Mouse (Mus musculus) midbrain, embryonic 11.5 days (tissue): Measurements from ENCODE around the gene Paqr3. TPM values are rescaled to one million over a fixed set of nuclear protein-coding genes. Genes with fewer than 3 reads are reported as not detected.

ENCODE experiments used
- ATAC-seq: fragments of 200-750 bp; cut with Nextera tagmentation; 2 replicates; pipeline ENCODE4 v1.8.0; 2017; ENCODE audit warnings: moderate TSS enrichment, moderate library complexity; ENCODE audit not compliant: low FRiP score
- DNase-seq: peaks from one replicate; pipeline ENCODE4 v3.0.0; 2015; ENCODE audit warnings: low spot score; ENCODE audit errors: missing footprints
- H3K27ac ChIP-seq: fragments of 300-500 bp; sonication (generic); 2 replicates; pipeline ENCODE4 v1.5.1; 2014; ENCODE audit warnings: low read depth, low read length
- H3K27me3 ChIP-seq: fragments of 300-500 bp; sonication (generic); 2 replicates; pipeline ENCODE4 v1.6.1; 2014; ENCODE audit warnings: mild to moderate bottlenecking, low read length, moderate library complexity, mixed read lengths; ENCODE audit not compliant: control insufficient read depth, insufficient read depth
- H3K36me3 ChIP-seq: fragments of 300-500 bp; sonication (generic); 2 replicates; pipeline ENCODE4 v1.6.1; 2014; ENCODE audit warnings: mild to moderate bottlenecking, low read length, moderate library complexity, mixed read lengths; ENCODE audit not compliant: control insufficient read depth, insufficient read depth
- H3K4me1 ChIP-seq: fragments of 300-500 bp; sonication (generic); 2 replicates; pipeline ENCODE4 v1.6.1; 2014; ENCODE audit warnings: low read length; ENCODE audit not compliant: control insufficient read depth, insufficient read depth
- H3K4me2 ChIP-seq: fragments of 300-500 bp; sonication (generic); 2 replicates; pipeline ENCODE4 v1.6.1; 2014; ENCODE audit warnings: mild to moderate bottlenecking, moderate library complexity
- H3K4me3 ChIP-seq: fragments of 300-500 bp; sonication (generic); 2 replicates; pipeline ENCODE4 v1.5.1; 2014; ENCODE audit warnings: low read depth, low read length
- H3K9ac ChIP-seq: fragments of 300-500 bp; sonication (generic); 2 replicates; pipeline ENCODE4 v1.6.1; 2014; ENCODE audit warnings: low read length
- H3K9me3 ChIP-seq: fragments of 300-500 bp; sonication (generic); 2 replicates; pipeline ENCODE4 v1.6.1; 2016; ENCODE audit warnings: low read length; ENCODE audit not compliant: control insufficient read depth
- WGBS: fragments of 180-500 bp; shearing (Covaris S2); extraction: QIAGEN DNeasy Blood & Tissue Kit; methylation state at CpG from one replicate; pipeline ENCODE4 v1.1.7; 2014; 5-methylcytosine and 5-hydroxymethylcytosine counted together
- polyA plus RNA-seq: library from polyadenylated mRNA; unstranded; fragments of >200 nt; fragmentation: Nextera tagmentation; extraction: Ambion mirVana; gene quantifications from 2 replicates; pipeline ENCODE4 v1.2.1, GENCODE M21; 2014

The Paqr3 gene
- polyA plus RNA-seq, 1 experiment from 2014 or later, result 10.3 TPM

DNA sequence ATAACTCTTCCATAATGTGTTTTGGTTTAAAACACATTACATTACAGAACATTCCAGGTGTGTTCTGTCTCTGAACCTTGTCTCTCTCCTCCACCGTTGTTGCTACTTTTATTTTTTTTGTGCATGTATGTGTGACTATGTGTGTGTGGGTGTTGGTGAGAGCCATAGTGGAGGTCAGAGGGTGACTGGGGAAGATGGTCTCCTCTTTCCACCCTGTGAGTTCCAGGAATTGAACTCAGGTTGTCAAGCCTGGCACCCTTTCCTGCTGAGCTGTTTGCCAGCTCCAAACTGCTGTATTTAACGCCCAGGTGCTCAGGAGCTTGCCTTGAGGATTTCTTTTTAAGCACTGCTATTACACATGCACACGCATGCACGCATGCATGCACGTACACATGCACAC is 35.2 kb downstream of the Paqr3 start:
- WGBS, result 96% methylated on average over 5 of the region's 5 CpGs
- H3K4me1 ChIP-seq, result no peaks in the 10 kb centered on the region
- ATAC-seq (no peak), DNase-seq (peak; percentile 37)
- no peak overlapping the region for H3K4me2 ChIP-seq
- no peak overlapping the region for H3K4me3 ChIP-seq
- H3K9me3 ChIP-seq, result no peaks in the 10 kb centered on the region
- no peak overlapping the region for H3K27ac ChIP-seq
- H3K9ac ChIP-seq, result no peak overlapping the region
- no peaks in the 10 kb centered on the region for H3K27me3 ChIP-seq
- H3K36me3 ChIP-seq, result no peaks in the 10 kb centered on the region

GRCm38 (mm10) chr5:97075476-97076151 is 35.8 kb downstream of the Paqr3 start:
- DNase-seq, result peak; percentile 76
- H3K27ac ChIP-seq, result no peak overlapping the region
- no peak overlapping the region for H3K4me2 ChIP-seq
- H3K9ac ChIP-seq, result no peak overlapping the region
- H3K36me3 ChIP-seq, result no peaks in the 10 kb centered on the region
- no peaks in the 10 kb centered on the region for H3K9me3 ChIP-seq
- no peak for ATAC-seq
- no peaks in the 10 kb centered on the region for H3K27me3 ChIP-seq
- no peaks in the 10 kb centered on the region for H3K4me1 ChIP-seq
- no peak overlapping the region for H3K4me3 ChIP-seq
- 92% methylated on average over 11 of the region's 11 CpGs for WGBS

DNA sequence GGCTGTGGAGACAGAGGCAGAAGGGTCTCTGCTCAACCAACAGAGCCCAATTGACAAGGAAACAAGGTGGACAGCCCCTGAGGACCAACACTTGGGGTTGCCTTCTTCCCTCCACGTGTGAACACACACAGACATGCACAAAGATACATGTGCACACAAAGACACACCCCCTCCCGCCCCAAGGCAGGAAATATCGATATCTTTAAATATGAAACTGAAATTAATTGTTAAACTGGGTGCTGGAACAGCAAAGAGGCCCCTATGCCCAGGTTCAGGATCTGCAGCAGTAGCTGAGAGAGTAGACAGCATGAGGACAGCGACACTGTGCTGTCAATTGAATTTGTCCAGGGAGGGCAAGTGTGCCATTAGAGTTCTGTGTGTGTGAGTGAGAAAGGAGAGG is 45.6 kb downstream of the Paqr3 start:
- no peaks in the 10 kb centered on the region for H3K36me3 ChIP-seq
- H3K9me3 ChIP-seq, result no peaks in the 10 kb centered on the region
- no peak for DNase-seq
- no peak overlapping the region for H3K9ac ChIP-seq
- H3K4me3 ChIP-seq, result no peak overlapping the region
- no peaks in the 10 kb centered on the region for H3K4me1 ChIP-seq
- H3K27ac ChIP-seq, result no peak overlapping the region
- WGBS, result 90% methylated on average over 4 of the region's 4 CpGs
- no peak for ATAC-seq
- no peak overlapping the region for H3K4me2 ChIP-seq
- H3K27me3 ChIP-seq, result no peaks in the 10 kb centered on the region

DNA sequence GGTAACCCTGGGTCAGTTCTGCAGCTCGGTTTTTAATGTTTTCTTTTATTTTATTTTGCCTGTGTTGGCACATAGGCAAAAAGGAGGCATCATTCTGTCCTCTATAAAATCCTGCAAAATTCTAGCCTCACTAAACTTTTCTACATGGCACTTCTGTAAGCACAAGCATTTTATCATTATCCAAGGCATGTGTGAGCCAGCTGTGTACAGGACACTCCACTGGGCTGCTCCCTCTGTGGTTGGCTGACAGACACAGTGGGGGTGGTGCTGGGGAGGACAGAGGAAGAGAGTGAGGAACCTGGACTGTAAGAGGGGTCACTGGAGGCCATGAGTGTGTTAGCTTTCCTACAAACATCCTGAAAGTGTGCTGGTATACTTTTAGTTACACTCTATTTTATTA is 49.4 kb downstream of the Paqr3 start:
- no peaks in the 10 kb centered on the region for H3K4me1 ChIP-seq
- H3K27ac ChIP-seq, result no peak overlapping the region
- DNase-seq (peak; percentile 53), ATAC-seq (no peak)
- H3K4me3 ChIP-seq, result no peak overlapping the region
- H3K27me3 ChIP-seq, result no peaks in the 10 kb centered on the region
- H3K9ac ChIP-seq, result no peak overlapping the region
- no peak overlapping the region for H3K4me2 ChIP-seq
- no peaks in the 10 kb centered on the region for H3K36me3 ChIP-seq
- WGBS, result 73% methylated on average over 1 of the region's 1 CpGs
- H3K9me3 ChIP-seq, result no peaks in the 10 kb centered on the region

DNA sequence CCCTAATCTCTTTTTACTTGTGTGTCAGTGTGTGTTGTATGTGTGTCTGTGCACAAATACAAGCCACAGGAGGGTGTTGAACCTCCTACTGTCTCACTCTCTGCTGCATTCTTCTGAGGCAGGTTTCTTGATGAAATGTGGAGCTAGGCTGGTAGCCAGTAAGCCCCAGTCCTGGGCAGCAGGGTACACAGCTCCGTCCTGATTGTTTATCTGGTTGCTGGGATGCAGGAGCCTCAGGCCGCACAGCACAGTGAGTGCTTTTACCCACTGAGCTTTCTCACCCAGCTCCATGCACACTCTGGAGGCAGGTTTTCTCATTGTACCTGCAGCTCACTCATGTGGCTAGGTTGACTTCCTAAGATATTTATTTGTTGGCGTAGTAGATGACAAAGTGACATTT is 50.5 kb downstream of the Paqr3 start:
- no peaks in the 10 kb centered on the region for H3K36me3 ChIP-seq
- DNase-seq, result peak; percentile 28

DNA sequence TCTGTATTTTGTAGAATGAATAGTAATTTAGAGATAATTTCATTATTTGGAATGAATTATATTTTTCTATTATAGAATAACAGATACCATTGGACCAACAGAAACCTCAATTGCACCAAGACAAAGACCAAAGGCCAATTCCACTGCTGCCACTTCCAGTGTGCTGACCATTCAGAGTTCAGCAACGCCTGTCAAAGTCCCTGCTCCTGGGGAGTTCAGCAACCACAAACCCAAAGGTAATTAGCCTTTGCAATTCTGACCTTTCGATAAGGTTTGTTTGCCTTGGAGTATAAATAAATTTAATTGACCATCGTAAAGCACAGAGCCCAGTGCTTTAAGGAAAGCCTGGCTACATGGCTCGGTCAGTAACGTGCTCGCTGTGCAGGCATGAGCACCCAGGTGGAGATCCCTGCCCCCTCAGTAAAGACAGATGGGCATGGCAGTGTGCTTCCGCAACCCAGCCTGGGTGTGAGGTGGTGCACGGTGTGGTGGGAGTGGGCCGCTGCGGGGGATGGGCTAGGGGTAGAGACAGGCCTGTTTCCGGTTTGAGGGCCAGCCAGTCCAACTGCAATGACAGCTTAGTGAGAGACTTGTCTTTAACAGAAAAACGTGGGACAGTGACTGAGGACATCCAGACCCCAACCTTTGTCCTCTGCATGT is 54.5 kb downstream of the Paqr3 start:
- Histone ChIP-seq H3K27me3 (no peaks in the 10 kb centered on the region), H3K9me3 (no peaks in the 10 kb centered on the region), H3K9ac (no peak overlapping the region), H3K4me2 (no peak overlapping the region), H3K4me1 (no peaks in the 10 kb centered on the region), H3K4me3 (no peak overlapping the region), H3K36me3 (no peaks in the 10 kb centered on the region), H3K27ac (no peak overlapping the region)
- ATAC-seq (no peak), DNase-seq (peak; percentile 59)
- 92% methylated on average over 12 of the region's 12 CpGs for WGBS

More for the DNA sequence above, 50.5 kb downstream of the Paqr3 start:
- H3K4me2 ChIP-seq, result no peak overlapping the region
- no peaks in the 10 kb centered on the region for H3K9me3 ChIP-seq
- H3K9ac ChIP-seq, result no peak overlapping the region
- no peaks in the 10 kb centered on the region for H3K4me1 ChIP-seq
- no peak for ATAC-seq
- H3K27me3 ChIP-seq, result no peaks in the 10 kb centered on the region
- 62% methylated on average over 3 of the region's 3 CpGs for WGBS
- H3K27ac ChIP-seq, result no peak overlapping the region
- no peak overlapping the region for H3K4me3 ChIP-seq

DNA sequence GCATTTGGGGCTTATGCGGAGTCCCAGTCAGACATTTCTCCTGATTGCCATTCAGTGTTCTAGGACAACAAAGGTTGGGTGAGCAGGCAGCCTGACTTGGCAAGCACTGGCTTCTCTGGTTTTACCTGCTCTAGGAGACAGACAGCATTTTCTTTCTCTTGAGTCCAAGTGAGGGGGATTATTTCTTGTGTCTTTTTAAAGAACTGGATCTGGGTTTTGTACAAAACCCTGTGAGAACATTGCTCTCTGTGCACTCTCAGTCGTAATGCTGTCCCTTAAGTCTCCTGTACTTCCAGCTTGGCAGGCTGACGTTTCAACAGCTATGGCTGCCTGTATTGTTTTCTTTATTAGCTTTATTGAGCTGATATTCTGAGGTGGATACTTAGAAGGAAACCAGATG is 55.0 kb downstream of the Paqr3 start:
- Histone ChIP-seq H3K4me1 (no peaks in the 10 kb centered on the region), H3K27ac (no peak overlapping the region), H3K9ac (no peak overlapping the region), H3K27me3 (no peaks in the 10 kb centered on the region), H3K9me3 (no peaks in the 10 kb centered on the region), H3K4me3 (no peak overlapping the region), H3K36me3 (no peaks in the 10 kb centered on the region), H3K4me2 (no peak overlapping the region)
- ATAC-seq, result no peak
- peak; percentile 71 for DNase-seq
- 85% methylated on average over 3 of the region's 3 CpGs for WGBS

DNA sequence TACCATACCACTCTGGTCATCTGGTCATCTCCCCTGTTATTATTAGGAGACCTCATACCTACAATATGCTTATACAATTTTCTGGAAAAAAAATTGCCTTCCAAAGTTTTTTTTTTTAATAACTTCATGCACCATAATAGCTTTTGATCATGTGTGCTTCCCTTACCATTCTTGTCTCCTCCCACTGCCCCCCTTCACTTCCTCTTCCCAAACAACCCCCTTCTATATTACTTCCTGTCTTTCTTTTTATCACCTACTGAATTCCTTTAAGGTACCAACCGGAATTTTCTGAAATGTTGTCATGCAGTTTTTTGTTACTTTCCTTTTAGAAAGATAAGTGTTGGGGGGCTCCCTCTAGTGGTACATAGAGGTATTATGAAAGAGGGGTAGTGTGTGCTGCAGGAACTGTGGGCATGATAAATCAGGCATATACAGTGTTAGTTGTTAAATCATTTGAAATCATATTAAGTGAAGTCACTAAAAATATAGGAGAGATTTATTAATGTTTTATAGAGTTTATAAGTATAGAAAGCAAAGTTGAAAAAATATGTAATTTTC is 55.8 kb downstream of the Paqr3 start:
- Histone ChIP-seq H3K4me1 (no peaks in the 10 kb centered on the region), H3K9me3 (no peaks in the 10 kb centered on the region), H3K9ac (no peak overlapping the region), H3K27ac (no peak overlapping the region), H3K4me2 (no peak overlapping the region), H3K27me3 (no peaks in the 10 kb centered on the region), H3K36me3 (no peaks in the 10 kb centered on the region), H3K4me3 (no peak overlapping the region)
- 13% methylated on average over 1 of the region's 1 CpGs for WGBS
- peak; percentile 94 for DNase-seq
- no peak for ATAC-seq

GRCm38 (mm10) chr5:97054801-97055200 is 56.6 kb downstream of the Paqr3 start:
- DNase-seq, result peak; percentile 73
- Histone ChIP-seq H3K9me3 (no peaks in the 10 kb centered on the region), H3K27ac (no peak overlapping the region), H3K9ac (no peak overlapping the region), H3K4me2 (no peak overlapping the region), H3K4me3 (no peak overlapping the region), H3K27me3 (no peaks in the 10 kb centered on the region), H3K36me3 (no peaks in the 10 kb centered on the region), H3K4me1 (no peaks in the 10 kb centered on the region)
- ATAC-seq, result no peak
- 87% methylated on average over 10 of the region's 10 CpGs for WGBS
